Mouse (Mus musculus) urinary bladder, postnatal 25 days (tissue): Measurements from ENCODE around the gene Dynlt3.
"Not testable (repeated sequence)": the region's sequence is repeated elsewhere in the genome, so short reads cannot be mapped to it uniquely, and the experiment has no call there.

ENCODE experiments used
- DNase-seq: peaks from one replicate; pipeline ENCODE4 v3.0.0; 2022; ENCODE audit warnings: low spot score

Dynlt3 gene

DNA sequence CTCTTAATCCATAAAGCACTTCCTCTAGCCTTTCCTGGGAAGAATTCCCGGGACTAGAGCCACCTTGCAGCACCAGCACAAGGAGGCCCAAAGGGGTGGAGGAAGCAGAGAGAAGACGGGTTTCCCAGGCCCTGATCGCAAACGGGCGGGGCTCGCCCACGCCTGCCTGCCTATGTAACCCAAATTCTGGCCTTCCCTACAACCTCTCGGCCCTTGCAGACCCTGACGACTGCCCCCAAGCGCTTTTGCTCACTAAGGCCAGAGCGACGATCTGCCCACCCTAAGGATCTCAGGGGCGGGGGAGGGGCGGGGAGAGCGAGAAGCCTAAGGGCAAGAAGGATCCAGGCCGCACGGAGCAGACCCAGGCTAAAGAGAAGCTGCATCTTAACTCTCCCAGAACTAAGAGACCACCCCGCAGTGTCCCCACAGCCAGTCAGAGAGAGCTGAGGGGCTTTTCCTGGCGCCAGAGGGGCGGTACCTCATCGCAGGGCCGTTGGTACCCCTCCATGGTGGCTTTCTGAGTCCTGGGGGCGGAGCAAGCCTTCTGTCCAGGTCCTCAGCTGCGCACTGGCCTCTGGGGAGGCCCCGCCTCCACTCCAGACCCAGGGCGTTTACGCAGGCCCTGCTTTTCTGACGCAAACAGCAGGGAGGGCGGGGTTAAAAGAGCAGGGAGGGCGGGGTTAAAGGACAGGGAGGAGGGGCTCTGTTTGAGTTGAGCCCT lies at the start of gene Dynlt3:
TSS of gene Dynlt3 (minus strand) at position 613 of the 721 bp plus-strand sequence.
- peak; percentile 49 for DNase-seq

DNA sequence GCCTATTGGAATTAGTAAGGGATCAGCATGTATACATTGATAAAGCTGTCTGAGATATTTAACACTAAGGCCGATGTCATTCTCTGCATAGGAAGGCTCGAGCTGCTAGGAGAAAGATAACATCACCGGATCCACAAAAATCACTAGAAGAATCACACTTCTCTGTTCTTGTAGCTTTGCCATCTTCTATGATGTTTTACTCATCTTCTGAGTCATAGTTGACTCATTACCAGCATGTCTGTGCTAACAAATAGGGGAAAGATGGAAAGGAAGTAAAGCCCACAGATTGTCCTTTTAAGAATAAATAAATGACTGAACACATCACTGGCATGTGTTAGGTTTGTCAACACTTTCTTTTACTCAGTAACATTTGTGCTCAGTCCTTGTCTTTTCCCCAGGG lies 37.0 kb upstream of the Dynlt3 start:
- no peak for DNase-seq

DNA sequence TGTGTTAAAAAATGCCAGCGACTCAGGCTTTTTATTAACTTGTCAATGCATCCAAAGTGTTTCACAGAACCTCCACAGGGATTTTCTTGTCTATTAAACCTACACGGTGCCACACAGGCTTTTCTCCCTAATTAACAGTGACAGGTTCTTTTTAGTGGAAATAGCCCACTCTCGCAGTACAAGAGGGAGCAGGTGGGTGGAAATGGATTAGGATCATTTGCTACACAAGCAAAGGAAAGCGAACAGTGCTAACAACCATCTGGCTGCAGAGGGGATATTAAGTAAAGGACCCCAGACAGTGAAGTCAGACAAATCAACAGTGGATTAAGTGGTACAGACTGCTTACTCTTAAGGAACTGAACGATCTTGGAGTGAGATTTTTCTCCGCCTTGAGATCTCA lies 33.2 kb upstream of the Dynlt3 start:
- DNase-seq = no peak

DNA sequence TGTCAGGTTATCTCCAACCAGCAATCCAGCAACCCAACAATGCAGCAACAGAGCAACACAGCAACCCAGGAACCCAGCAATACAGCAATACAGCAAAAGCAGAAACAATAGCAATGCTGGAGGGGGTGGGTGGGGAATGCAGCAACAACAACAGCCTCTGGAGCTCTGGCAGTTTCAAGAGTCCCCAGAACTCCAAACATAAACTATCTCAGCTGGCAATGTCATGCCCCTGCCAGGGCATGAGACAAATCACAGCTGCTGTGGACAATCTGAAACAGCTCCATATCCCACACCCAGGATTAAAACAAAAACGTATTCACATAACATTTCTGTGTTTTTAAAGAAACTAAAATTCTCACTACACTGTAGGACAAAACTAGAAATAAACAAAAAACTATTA lies 9.2 kb upstream of the Dynlt3 start:
- no peak for DNase-seq

DNA sequence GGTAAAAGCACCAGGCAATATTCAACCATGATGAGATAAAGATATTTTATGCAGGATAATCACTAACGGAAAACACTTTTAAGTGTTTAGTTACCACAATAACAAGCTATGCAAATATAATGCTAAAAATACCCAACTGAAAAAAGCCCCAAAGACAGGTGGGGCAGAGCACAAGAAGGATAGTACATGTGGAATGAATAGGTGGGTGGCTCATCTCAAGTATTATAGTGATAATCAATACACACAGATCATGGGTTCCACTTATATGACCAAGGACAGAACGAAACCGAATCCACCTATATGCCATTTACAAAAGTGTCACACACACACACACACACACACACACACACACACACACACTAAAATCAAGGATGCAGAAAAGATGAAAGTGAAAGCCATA lies 8.6 kb upstream of the Dynlt3 start:
- no peak for DNase-seq

DNA sequence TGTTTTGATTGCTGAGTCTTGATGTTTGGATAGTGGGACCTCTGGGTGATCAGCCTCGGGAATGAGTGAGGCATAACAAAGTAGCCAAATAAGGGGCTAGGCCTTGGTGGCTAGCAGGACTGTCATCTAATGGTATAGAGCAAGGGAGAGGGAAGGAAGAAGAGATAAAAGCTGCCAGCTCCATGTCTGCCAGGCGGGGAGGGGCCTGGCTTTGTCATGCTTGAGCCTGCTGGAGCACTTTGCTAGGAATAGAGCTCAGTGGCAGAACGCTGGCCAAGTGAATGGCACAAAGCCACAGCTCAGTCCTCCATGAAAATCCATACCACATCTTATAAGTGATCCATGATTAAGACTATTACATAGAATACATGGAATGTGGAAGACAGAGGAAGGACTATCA lies 10.0 kb downstream of the Dynlt3 start:
- no peak for DNase-seq

DNA sequence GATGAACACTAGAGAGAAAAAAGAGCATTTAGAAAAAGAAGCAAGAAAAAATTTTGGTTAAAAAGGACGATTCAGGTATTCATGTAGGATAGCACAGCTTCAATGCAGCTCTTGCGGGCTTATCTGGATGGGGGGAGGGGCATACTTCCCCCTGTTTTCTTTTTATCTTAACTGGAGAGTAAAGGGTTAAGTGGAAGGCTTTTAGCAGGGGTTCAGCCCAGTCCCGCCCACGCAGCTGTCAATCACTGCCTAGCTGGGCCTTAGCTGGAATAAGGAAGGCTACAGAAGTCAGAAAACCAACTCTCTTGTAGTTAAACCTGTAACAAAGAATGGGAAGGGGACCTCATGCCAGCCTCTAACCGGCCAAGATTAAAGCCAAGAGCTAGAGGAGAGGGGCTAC lies 22.2 kb downstream of the Dynlt3 start:
- not testable (repeated sequence) for DNase-seq

DNA sequence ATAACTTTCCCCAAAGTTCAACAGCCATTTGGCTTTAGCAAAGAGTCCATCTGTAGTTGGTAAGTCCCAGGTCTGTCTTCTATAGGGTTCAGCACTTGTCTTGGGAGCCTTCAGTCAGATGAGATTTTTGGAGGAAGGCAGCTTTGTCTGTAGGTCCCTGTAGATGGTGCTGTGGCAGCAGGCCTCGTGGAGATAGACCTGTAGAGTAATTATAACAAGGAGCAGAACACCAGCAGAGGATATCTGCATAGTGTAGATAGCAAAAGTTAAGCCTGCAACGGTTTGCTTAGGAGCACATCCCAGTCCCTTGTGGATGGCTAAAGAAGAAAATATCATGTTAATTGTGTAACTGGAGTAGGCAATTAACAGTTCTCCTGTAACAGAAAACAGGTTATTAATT lies 22.7 kb downstream of the Dynlt3 start:
- DNase-seq = not testable (repeated sequence)
